Mouse (Mus musculus) embryonic facial prominence, embryonic 11.5 days (tissue): ENCODE data around the gene Tle2. TPM values are rescaled to one million over a fixed set of nuclear protein-coding genes. Genes with fewer than 3 reads are reported as not detected.

Experiments used
- ATAC-seq: fragments of 200-750 bp; cut with Nextera tagmentation; replicated peaks from 2 replicates; pipeline ENCODE4 v1.8.0; 2017; ENCODE audit warnings: low read depth; ENCODE audit not compliant: insufficient number of reproducible peaks, low FRiP score, low TSS enrichment
- DNase-seq: peaks from one replicate; pipeline ENCODE4 v3.0.0-alpha.2; 2015; ENCODE audit warnings: low spot score
- H3K27ac ChIP-seq: fragments of 300-500 bp; sonication (generic); replicated peaks from 2 replicates; pipeline ENCODE4 v1.5.1; 2014; ENCODE audit warnings: mild to moderate bottlenecking, low read depth, low read length, control low read depth
- H3K27me3 ChIP-seq: fragments of 300-500 bp; sonication (generic); 2 replicates; pipeline ENCODE4 v1.6.1; 2014; ENCODE audit warnings: mild to moderate bottlenecking, low read length, moderate library complexity, mixed read lengths; ENCODE audit not compliant: control insufficient read depth, insufficient read depth
- H3K36me3 ChIP-seq: fragments of 300-500 bp; sonication (generic); replicated peaks from 2 replicates; pipeline ENCODE4 v1.6.1; 2014; ENCODE audit warnings: low read depth, mild to moderate bottlenecking, low read length, moderate library complexity, mixed read lengths; ENCODE audit not compliant: control insufficient read depth, insufficient read depth
- H3K4me1 ChIP-seq: fragments of 300-500 bp; sonication (generic); 2 replicates; pipeline ENCODE4 v1.6.1; 2014; ENCODE audit warnings: low read length, mixed read lengths; ENCODE audit not compliant: control insufficient read depth, insufficient read depth
- H3K4me2 ChIP-seq: fragments of 300-500 bp; sonication (generic); 2 replicates; pipeline ENCODE4 v1.6.1; 2014; ENCODE audit warnings: low read depth, mild to moderate bottlenecking, control low read depth, low read length, moderate library complexity
- H3K4me3 ChIP-seq: fragments of 300-500 bp; sonication (generic); 2 replicates; pipeline ENCODE4 v1.5.1; 2014; ENCODE audit warnings: low read depth, low read length, control low read depth
- H3K9ac ChIP-seq: fragments of 300-500 bp; sonication (generic); replicated peaks from 2 replicates; pipeline ENCODE4 v1.6.1; 2014; ENCODE audit warnings: mild to moderate bottlenecking, control low read depth, low read length
- H3K9me3 ChIP-seq: fragments of 300-500 bp; sonication (generic); replicated peaks from 2 replicates; pipeline ENCODE4 v1.6.1; 2016; ENCODE audit warnings: mild to moderate bottlenecking, low read length, inconsistent platforms, mixed read lengths; ENCODE audit not compliant: control insufficient read depth
- WGBS: fragments of 180-500 bp; shearing (Covaris S2); extraction: QIAGEN DNeasy Blood & Tissue Kit; methylation state at CpG from one replicate; pipeline ENCODE4 v1.1.7; 2014; 5-methylcytosine and 5-hydroxymethylcytosine counted together
- polyA plus RNA-seq: library from polyadenylated mRNA; unstranded; fragments of >200 nt; fragmentation: Nextera tagmentation; extraction: Ambion mirVana; gene quantifications from 2 replicates; pipeline ENCODE4 v1.2.1, GENCODE M21; 2014

Gene Tle2
- polyA plus RNA-seq, 1 experiment from 2014 or later, result 14.1 TPM

DNA sequence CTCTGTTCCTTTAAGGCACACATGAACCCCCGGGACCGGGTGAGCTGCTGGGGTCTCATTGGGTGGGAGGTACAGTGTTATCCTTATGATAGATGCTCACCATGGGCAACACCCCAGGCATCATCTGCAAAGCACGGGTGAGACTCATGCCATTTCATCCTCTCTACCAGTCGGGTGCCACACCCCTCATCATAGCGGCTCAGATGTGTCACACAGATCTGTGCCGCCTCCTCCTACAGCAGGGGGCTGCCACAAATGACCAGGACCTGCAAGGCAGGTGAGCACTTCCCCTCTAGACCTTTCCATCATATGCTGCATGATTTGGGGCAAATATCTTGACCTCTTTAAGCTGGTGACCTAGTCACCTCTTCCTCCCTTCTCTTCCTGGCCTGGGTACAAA lies 63.7 kb downstream of the Tle2 start:
- WGBS, result 75% methylated on average over 6 of the region's 6 CpGs
- no peak overlapping the region for H3K9ac ChIP-seq
- H3K27ac ChIP-seq, result no peak overlapping the region
- ATAC-seq, result no peak
- H3K4me1 ChIP-seq, result peaks cover 5% of the 10 kb centered on the region
- no peak overlapping the region for H3K4me2 ChIP-seq
- H3K36me3 ChIP-seq, result no peaks in the 10 kb centered on the region; the same call in 1 of the 2 replicates
- no peaks in the 10 kb centered on the region for H3K9me3 ChIP-seq
- no peak for DNase-seq
- H3K4me3 ChIP-seq, result no peak overlapping the region
- H3K27me3 ChIP-seq, result no peaks in the 10 kb centered on the region

Other genes with a start within 250 kb of the Tle2 start
- 1.4 and 2.1 TPM in 2 replicates for gene Tbxa2r, start 245.8 kb upstream of the Tle2 start, polyA plus RNA-seq
- not detected in 2 replicates for gene Gipc3, start 231.3 kb upstream of the Tle2 start, polyA plus RNA-seq
- 97.9 and 103 TPM in 2 replicates for gene Hmg20b, start 224.1 kb upstream of the Tle2 start, polyA plus RNA-seq
- 3.4 and 4.0 TPM in 2 replicates for gene Mfsd12, start 217.1 kb upstream of the Tle2 start, polyA plus RNA-seq
- gene 4930404N11Rik, start 208.7 kb upstream of the Tle2 start, polyA plus RNA-seq, result not detected in 2 replicates
- 92.1 and 95.0 TPM in 2 replicates for gene Fzr1, start 196.0 kb upstream of the Tle2 start, polyA plus RNA-seq
- 45.0 and 52.5 TPM in 2 replicates for gene Dohh, start 190.1 kb upstream of the Tle2 start, polyA plus RNA-seq
- 2.5 and 4.1 TPM in 2 replicates for gene Gm48551, start 190.1 kb upstream of the Tle2 start, polyA plus RNA-seq
- 0.63 TPM in 1 of 2 replicates, not detected in the other for gene Gm48552, start 185.6 kb upstream of the Tle2 start, polyA plus RNA-seq
- gene Smim24, start 181.5 kb upstream of the Tle2 start, polyA plus RNA-seq, result 3.4 and 4.1 TPM in 2 replicates
- 13.1 and 16.1 TPM in 2 replicates for gene Nfic, start 118.9 kb upstream of the Tle2 start, polyA plus RNA-seq
- 2.5 and 2.7 TPM in 2 replicates for gene Celf5, start 91.9 kb upstream of the Tle2 start, polyA plus RNA-seq
- 31.9 and 44.2 TPM in 2 replicates for gene Ncln, start 78.2 kb upstream of the Tle2 start, polyA plus RNA-seq
- gene S1pr4, start 74.4 kb upstream of the Tle2 start, polyA plus RNA-seq, result 0.20 and 0.31 TPM in 2 replicates
- gene Gna15, start 50.3 kb upstream of the Tle2 start, polyA plus RNA-seq, result 0.77 and 0.92 TPM in 2 replicates
- gene Gna11, start 29.4 kb upstream of the Tle2 start, polyA plus RNA-seq, result 62.0 and 68.6 TPM in 2 replicates
- 303 and 321 TPM in 2 replicates for gene Aes, start 15.1 kb upstream of the Tle2 start, polyA plus RNA-seq
- 7.1 and 10.7 TPM in 2 replicates for gene Tle6, start 26.5 kb downstream of the Tle2 start, polyA plus RNA-seq
- gene BC025920, start 31.7 kb downstream of the Tle2 start, polyA plus RNA-seq, result 0.52 and 0.70 TPM in 2 replicates
- 37.8 and 39.8 TPM in 2 replicates for gene Sirt6, start 53.2 kb downstream of the Tle2 start, polyA plus RNA-seq
- gene Ankrd24, start 54.0 kb downstream of the Tle2 start, polyA plus RNA-seq, result 3.2 and 4.1 TPM in 2 replicates
- gene Gm10778, start 74.5 kb downstream of the Tle2 start, polyA plus RNA-seq, result 5.1 and 5.2 TPM in 2 replicates
- 18.2 and 19.4 TPM in 2 replicates for gene Zfp433, start 130.3 kb downstream of the Tle2 start, polyA plus RNA-seq
- gene Gm3055, start 196.6 kb downstream of the Tle2 start, polyA plus RNA-seq, result 16.8 and 17.8 TPM in 2 replicates
- gene Gm4767, start 237.6 kb downstream of the Tle2 start, polyA plus RNA-seq, result 4.0 and 4.4 TPM in 2 replicates